Mouse (Mus musculus) cortical plate, adult 2 months (tissue): ENCODE measurements around the gene Zbtb22.
"Not testable (repeated sequence)": the region's sequence is repeated elsewhere in the genome, so short reads cannot be mapped to it uniquely, and the experiment has no call there.

Experiments used
- CTCF ChIP-seq: fragments of 200-500 bp; IDR thresholded peaks from 2 replicates; pipeline ENCODE4 v1.5.1; 2011; ENCODE audit warnings: mild to moderate bottlenecking, control low read depth, low read length; ENCODE audit not compliant: insufficient read depth; ENCODE audit errors: extremely low read depth
- POLR2A ChIP-seq: fragments of 200-500 bp; IDR thresholded peaks from 2 replicates; pipeline ENCODE4 v1.6.1; 2011; ENCODE audit warnings: mild to moderate bottlenecking, low read length, control low read depth; ENCODE audit not compliant: insufficient read depth; ENCODE audit errors: extremely low read depth

GRCm38 (mm10) chr17:33887802-33888201 lies 27.9 kb upstream of the Zbtb22 start:
- TF ChIP-seq CTCF, POLR2A: not testable (repeated sequence)
